Mouse (Mus musculus) megakaryocyte, adult 5-6 weeks (primary cell): ENCODE measurements at regions not wholly inside any gene's neighbourhood (a gene's known extent, or its start where the extent isn't known, plus 50 kb on each side); places are given as distances from the start of the nearest gene placed in this dataset.
"Not testable (repeated sequence)": the region's sequence is repeated elsewhere in the genome, so short reads cannot be mapped to it uniquely, and the experiment has no call there.

Experiments
- ATAC-seq: 2 replicates; pipeline ENCODE4 v1.8.0; 2016; ENCODE audit warnings: mild to moderate bottlenecking, inconsistent platforms; ENCODE audit not compliant: poor library complexity, severe bottlenecking

GRCm38 (mm10) chr3:138609749-138610148 lies 83.8 kb downstream of the Eif4e start:
- no peak for ATAC-seq

- no peak for ATAC-seq
These were observed 87.1 kb downstream of the Eif4e start for GRCm38 (mm10) chr3:138612884-138613653.

GRCm38 (mm10) chr3:138613680-138614079 lies 87.7 kb downstream of the Eif4e start:
- no peak for ATAC-seq

GRCm38 (mm10) chr3:138614899-138615298 lies 88.9 kb downstream of the Eif4e start:
- ATAC-seq = no peak

- no peak for ATAC-seq
These were observed 94.3 kb downstream of the Eif4e start for GRCm38 (mm10) chr3:138620263-138620662.

GRCm38 (mm10) chr3:138624128-138624527 lies 98.1 kb downstream of the Eif4e start:
- ATAC-seq = no peak

GRCm38 (mm10) chr3:138626230-138626629 lies 100.3 kb downstream of the Eif4e start:
- ATAC-seq = no peak

- ATAC-seq = no peak
These were observed 104.3 kb downstream of the Eif4e start for GRCm38 (mm10) chr3:138630231-138630630.

- ATAC-seq = no peak
These were observed 106.1 kb downstream of the Eif4e start for GRCm38 (mm10) chr3:138632086-138632485.

GRCm38 (mm10) chr3:138642026-138642425 lies 100.0 kb upstream of the Tspan5 start:
- peak; percentile 75 for ATAC-seq

GRCm38 (mm10) chr3:138643951-138644285 lies 98.1 kb upstream of the Tspan5 start:
- ATAC-seq = no peak

- no peak for ATAC-seq
These were observed 97.6 kb upstream of the Tspan5 start for GRCm38 (mm10) chr3:138644286-138644951.

GRCm38 (mm10) chr3:138645320-138645719 lies 96.7 kb upstream of the Tspan5 start:
- ATAC-seq = no peak

GRCm38 (mm10) chr3:138649699-138650098 lies 92.3 kb upstream of the Tspan5 start:
- no peak for ATAC-seq

GRCm38 (mm10) chr3:138650671-138651070 lies 91.3 kb upstream of the Tspan5 start:
- ATAC-seq = not testable (repeated sequence)

- ATAC-seq = no peak
These were observed 90.4 kb upstream of the Tspan5 start for GRCm38 (mm10) chr3:138651361-138652205.

GRCm38 (mm10) chr3:138652206-138652605 lies 89.8 kb upstream of the Tspan5 start:
- no peak for ATAC-seq

- no peak for ATAC-seq
These were observed 89.3 kb upstream of the Tspan5 start for GRCm38 (mm10) chr3:138652685-138653084.

- ATAC-seq = no peak
These were observed 88.3 kb upstream of the Tspan5 start for GRCm38 (mm10) chr3:138653549-138654246.

- no peak for ATAC-seq
These were observed 87.2 kb upstream of the Tspan5 start for GRCm38 (mm10) chr3:138654610-138655371.
